Mouse (Mus musculus): ENCODE data around the gene Osbpl10.
"Not testable (repeated sequence)": the region's sequence is repeated elsewhere in the genome, so short reads cannot be mapped to it uniquely, and the experiment has no call there.

The Osbpl10 gene

DNA sequence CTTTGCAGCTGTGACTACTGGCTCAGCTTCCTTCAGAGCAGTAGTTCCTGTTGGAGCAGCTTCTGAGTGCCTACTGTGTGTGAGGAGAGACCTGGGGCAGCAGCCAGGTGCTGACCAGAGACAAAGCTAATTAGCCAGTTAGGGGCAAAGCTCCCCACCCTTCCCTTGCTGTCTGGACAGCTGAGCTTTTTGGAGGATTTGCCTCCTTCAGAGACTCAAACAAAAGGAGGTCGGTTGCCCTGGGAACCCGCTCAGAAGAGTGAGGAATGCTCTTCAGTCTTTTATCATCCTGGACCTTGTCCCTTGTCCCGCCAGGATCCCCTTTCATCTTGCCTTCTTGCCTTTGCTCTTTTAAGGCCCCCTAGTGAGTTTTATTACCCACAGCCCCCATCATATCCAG is 50.9 kb downstream of the Osbpl10 start:
- no peak for ATAC-seq (ENCODE audit: insufficient number of reproducible peaks, low FRiP score, low TSS enrichment)

DNA sequence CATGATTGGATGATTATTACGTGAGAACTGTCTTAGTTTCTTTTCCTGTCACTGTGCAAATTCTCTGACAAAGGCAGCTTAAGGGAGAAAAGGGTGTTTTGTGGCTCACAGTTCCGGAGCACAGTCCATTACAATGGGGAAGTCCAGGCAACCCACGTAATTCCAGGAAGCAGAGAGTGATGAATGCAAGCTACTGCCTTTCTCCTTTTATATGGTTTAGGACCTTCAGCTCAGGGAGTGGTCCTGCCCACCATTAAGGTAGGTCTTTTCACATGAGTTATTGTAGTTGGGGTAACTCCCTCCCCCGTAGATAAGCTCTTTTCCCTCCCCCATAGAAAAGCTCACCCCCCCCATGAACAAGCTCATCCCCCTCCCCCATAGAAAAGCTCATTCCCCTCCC is 52.2 kb downstream of the Osbpl10 start:
- no peak for ATAC-seq (ENCODE audit: insufficient number of reproducible peaks, low FRiP score, low TSS enrichment)

DNA sequence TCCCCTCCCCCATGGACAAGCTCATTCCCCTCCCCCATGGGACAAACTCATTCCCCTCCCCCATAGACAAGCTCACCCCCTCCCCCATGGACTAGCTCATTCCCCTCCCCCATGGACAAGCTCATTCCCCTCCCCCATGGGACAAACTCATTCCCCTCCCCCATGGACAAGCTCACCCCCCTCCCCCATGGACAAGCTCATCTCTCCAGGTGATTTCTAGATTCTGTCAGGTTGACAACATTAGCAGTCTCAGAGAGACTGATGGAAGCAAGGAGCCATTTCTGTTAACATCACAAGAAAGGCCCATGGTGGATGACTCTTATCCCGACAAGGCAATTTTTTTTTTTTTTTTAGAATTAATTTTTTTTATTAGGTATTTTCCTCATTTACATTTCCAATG is 52.7 kb downstream of the Osbpl10 start:
- ATAC-seq (ENCODE audit: insufficient number of reproducible peaks, low FRiP score, low TSS enrichment): not testable (repeated sequence)

DNA sequence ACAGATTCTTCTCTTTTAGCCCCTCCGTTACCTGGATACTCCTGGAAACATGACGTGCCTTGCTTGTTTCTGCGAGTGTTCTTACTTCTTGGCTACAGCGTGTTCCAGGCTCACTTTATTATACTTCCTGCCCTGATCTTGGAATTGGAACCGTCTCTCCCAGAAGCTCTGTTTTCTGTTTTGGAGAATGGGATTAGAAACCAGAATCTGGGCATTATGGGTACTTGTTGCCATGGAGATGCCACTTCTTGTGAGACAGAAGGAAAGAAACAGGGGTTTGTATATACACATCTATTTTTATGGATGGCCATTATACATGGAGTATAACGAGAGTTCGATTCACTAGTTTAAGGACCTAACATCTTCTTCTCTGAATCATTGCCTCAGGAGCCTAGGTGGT is 54.4 kb downstream of the Osbpl10 start:
- no peak for ATAC-seq (ENCODE audit: insufficient number of reproducible peaks, low FRiP score, low TSS enrichment)

DNA sequence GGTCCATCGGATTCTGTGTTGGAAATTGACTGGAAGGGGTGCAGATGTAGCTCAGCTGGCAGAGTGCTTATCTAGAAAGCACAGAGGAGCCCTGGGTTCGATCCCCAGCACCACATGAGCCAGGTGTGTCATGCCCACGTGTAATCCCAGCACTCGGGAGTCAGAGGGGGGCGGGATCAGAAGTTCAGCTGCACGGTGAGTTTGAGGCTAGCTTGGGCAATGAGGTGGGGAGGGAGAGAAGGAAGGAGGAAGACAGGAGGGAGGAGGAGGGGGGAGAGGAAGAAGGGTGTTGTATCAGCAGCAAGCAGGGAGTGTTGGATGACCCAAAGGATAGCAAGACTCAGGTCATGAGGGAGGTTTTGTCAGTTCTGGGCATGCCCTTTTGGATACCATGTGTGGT is 55.9 kb downstream of the Osbpl10 start:
- no peak for ATAC-seq (ENCODE audit: insufficient number of reproducible peaks, low FRiP score, low TSS enrichment)

DNA sequence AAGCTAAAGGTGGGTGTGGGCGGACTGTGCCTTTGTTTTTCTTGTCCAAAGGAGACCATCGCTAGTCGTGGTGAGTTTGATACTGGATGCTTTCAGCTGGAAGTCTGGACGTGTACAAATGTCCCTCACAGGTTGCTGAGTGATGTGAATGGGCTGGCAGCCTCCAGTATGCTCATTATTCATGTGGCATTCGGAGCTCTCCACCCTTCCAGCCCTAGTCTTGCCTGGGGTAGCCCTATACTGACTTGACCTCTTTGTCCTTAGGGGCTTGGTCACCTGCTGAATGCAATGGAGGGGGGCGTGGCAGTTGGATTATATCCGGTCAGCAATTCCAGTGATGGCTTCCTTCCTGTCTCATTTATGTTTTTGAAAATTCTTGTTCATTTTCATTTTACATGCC is 56.4 kb downstream of the Osbpl10 start:
- no peak for ATAC-seq (ENCODE audit: insufficient number of reproducible peaks, low FRiP score, low TSS enrichment)

DNA sequence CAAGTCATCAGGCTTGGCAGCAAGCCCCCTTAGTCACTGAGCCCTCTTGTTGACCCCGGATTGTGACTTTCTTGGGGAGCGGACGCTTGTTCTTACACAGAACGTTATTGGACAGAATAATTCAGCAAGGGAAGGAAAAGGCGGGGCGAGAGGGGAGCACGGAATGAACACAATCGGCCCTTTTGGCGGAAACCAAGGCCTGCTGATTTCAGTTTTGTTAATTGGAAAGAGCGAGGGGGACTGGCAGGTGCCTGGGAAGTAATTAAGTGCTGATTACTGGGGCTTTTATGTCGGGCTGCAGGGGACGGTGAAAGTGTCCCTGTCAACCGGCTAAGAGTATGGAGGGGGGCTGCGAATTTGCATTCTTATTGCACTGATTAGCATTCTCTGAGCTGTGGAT is 59.8 kb downstream of the Osbpl10 start:
- ATAC-seq (ENCODE audit: insufficient number of reproducible peaks, low FRiP score, low TSS enrichment): no peak

DNA sequence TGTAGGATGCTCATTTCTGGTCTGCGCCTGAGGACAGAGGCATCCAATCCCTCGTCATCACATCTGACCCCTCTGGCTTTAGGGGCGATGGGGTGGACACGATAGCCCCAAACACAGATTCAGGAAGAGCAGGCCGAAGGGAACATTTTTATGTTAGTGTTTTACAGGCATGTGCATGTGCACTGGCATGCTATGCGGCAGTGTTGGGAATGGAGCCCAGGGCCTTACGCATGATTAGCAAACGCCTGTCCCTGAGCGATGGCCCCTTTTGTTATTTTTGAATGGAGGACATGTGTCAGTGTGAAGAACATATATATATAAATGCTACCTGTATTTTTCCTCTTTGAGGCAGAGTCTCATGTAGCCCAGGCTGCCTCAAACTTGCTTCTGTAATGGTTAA is 60.3 kb downstream of the Osbpl10 start:
- no peak for ATAC-seq (ENCODE audit: insufficient number of reproducible peaks, low FRiP score, low TSS enrichment)

DNA sequence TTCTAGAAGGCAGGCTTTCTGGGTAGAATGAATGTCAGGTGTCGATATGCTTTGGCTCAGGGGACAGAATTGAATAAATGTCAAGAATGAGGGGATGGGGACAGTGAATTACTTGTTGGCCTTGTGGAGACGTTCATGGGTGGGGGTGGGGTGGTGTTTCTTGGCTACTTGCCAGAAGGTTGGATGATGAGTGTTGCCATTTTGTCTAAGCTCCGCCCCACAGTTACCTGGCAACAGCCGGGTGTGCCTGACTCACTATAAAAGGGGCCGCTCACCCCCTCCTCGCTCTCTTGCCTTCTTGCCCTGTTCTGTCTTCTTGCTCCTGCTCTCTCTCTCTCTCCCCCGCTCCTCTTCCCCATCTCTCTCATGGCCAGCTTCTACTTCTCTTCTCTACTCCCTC is 60.9 kb downstream of the Osbpl10 start:
- no peak for ATAC-seq (ENCODE audit: insufficient number of reproducible peaks, low FRiP score, low TSS enrichment)

DNA sequence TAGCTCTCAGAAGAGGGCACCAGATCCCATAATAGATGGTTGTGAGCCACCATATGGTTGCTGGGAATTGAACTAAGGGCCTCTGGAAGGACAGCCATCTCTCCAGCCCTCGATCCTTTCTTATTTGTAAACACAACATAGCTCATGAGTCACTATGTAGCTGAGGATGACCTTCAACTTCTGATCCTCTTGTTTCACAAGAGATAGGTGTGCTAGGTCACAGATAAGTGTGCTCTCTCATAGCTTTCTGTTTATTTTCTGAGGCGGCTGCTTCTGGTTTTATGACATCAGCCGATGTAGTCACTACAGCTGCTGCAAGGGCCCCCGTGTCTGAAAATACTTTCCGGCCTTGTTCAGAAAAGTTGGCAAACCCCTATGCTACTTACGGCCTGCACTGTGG is 64.2 kb downstream of the Osbpl10 start:
- ATAC-seq (ENCODE audit: insufficient number of reproducible peaks, low FRiP score, low TSS enrichment): no peak

DNA sequence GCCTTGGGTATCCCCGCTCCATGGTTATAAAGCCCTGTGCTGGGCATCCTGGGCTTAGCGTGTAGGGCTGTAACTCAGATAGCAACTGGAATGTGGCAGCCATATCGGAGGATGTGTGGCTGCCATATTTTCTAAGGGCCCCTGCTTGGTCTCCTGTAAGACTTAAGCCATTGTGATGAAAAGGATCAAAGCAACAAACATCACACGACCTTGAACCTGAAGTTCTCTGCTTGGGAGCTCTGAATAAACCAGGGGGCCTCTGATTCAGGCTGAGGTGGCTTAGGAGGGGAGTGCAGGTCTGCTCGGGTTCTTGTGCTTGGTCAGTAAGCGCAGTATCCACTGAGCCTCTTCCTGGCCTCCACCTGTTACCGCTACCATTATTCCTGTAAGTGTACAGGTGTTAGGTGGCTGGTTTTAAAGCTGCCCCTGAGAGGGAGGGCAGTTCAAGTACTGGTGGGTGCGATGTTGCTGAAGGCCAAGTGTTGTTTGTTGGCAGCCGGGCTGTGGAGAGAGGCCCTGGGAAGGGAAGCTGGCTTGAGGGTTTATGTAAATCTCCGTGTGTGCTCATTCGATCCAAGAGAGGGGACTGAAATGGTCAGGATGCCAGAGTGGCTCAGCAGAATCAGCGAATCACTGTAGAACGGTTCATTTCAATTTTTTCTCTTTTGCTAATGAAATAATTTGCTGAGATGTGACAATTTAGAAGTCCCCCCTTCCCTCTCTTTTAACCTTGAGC is 64.8 kb downstream of the Osbpl10 start:
- no peak for ATAC-seq (ENCODE audit: insufficient number of reproducible peaks, low FRiP score, low TSS enrichment)

DNA sequence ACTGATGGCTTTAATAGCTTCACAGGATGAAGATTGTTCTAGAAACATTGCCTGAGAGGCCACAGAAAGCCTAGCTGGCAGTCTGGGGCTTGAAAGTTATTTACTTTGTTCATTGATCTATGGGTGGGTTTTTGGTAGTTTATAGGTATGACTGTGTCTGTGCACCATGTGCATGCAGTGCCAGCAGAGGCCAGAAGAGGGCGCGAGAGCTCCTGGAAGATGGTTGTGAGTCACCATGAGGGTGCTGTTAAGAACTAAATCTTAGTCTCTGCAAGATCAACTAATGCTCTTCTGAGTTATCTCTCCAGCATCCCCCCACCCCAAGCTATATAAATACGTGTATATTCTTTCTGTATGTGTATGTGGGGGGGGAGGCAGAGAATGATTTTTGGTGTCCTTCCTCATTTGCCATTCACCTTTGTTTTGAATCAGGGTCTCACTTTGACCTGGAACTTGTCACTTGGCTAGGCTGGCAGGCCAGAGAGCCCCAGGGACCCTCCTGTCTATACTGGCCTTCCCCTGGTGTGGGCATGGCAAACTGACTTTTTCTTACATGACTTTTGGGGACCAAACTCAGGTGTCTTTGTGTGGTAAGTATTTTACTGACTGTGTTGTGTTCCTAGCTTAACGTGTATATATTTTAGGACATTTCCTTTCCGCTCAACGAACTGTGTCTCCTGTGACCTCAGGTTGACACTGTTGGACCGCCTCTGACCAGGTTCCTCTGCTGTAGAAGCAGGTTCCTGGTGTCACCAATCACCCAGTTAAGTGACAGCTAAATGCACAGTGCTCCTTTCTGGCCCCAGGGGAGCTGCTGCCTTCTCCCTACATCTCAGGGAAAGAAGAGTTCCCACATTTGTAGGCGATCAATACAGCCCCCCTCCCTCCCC is 65.8 kb downstream of the Osbpl10 start:
- ATAC-seq (ENCODE audit: insufficient number of reproducible peaks, low FRiP score, low TSS enrichment): no peak

DNA sequence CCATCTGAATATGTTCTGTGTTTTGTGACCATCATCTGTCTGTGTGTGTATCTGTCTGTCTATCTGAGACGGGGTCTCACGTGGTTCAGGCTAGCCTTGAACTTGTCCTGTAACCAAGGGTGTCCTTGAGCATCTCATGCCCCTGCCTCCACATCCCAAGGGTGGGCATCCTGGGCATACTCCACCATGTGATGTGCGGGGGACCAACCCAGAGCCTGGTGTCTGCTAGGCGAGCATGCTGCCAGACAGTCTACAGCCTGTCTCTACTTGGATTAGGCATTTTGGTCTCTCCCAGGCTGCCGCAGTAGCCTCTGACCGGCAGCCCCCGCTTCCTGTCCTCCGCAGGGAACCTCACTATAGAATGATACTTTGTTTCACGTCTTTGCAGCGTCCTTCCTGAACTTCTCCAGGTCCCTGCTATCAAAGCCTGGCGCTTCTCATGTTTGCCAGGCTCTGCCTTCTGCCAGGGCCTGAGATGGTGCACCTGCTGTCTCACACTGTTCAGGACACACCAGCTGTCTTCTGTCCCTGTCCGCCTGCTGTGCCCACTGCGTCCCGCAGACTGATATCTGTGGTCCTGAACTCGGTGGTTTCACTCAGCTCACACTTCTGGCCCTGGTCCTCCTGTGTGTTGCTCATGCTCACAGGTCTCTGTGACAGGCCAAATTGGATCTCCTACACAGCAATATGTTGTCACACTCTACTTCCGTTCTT is 66.9 kb downstream of the Osbpl10 start:
- 0 out of 2 replicates have a peak, but pooled peaks have one; percentile 27 for ATAC-seq (ENCODE audit: insufficient number of reproducible peaks, low FRiP score, low TSS enrichment)

DNA sequence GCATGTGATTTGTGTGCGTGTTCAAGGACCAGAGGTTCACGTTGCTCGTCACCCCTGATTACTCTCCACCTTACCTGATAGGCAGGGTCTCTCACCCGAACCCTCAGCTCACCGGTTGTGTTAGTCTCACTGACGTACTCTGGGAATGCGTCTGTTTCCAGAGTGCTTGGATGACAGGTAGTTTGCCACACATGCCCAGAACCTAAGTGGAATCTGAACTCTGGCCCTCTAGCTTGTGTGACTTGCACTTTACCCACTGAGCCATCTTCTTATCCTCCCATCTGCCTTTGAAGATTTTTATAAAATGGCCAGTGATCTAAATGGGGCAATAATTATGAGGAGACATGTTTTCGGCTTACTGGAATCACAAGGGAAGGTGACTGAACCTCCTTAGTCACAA is 68.3 kb downstream of the Osbpl10 start:
- no peak for ATAC-seq (ENCODE audit: insufficient number of reproducible peaks, low FRiP score, low TSS enrichment)

DNA sequence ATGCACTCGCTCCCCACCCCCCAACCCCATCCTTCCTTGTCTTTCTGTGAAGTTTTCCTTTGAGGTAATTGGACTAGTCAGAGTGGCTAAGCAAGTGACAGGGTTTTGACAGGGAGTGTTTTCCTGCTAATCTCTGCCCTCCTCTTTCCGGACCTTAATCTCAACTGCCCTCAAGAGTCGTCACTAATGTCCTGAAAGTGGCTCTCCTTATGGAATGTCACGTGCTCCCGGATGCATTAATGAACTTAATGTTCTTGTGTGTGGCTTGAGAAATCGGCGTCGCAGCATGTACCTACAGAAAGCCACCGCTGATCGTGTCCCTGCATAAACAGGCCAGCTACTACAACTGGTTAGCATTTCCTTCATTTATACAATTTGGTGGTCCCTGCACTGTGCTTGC is 70.0 kb downstream of the Osbpl10 start:
- ATAC-seq (ENCODE audit: insufficient number of reproducible peaks, low FRiP score, low TSS enrichment): no peak

DNA sequence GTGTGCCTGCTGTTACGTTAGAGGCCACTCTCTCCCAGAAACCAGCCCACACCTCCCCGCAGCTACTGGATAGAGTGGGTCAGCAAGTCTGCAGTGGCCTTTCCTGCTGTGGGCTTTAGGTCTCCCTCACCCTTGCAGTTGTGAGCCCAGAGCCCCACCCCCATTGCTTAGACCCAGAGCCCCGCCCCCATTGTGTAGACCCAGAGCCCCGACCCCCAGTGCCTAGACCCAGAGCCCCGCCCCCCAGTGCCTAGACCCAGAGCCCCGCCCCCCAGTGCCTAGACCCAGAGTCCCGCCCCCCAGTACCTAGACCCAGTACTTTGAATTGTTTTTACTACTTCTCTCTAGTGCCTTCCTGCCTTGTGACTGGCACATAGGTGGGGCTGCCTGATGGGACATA is 70.5 kb downstream of the Osbpl10 start:
- no peak for ATAC-seq (ENCODE audit: insufficient number of reproducible peaks, low FRiP score, low TSS enrichment)

DNA sequence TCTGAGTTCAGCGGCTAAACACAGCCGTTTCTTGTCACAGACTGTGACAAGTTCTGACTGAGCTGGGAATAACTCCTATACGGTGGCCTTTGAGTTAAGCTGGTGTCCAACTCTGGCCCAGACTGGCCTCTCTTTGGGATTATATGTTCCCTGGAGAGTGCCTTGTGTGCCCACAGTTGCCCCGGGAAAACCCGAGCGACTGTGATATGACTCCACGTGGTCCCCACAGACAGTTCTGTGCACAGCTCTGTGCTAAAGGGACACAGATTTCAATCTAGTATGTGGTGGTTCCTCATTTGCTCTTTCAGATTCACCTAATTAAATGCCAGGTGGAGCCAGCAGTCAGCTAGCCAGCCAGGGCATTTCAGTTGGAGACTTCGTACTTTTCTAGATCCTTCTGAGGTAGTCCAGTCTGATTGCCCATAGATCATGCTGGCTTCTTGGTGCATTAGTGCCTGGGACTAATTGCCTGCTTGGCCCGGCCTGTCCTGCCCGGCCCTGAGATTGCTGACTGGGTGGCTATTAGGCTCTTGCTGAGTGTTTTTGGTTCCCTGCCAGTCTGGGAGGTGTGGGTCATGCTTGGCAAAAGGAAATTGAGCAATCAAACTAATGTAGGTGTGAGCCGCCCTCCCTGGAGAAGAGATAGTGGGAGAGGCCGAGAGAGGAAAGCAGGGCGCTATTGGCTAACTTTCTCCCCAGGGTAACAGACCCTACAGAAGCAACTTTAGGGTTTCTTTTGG is 71.8 kb downstream of the Osbpl10 start:
- no peak for ATAC-seq (ENCODE audit: insufficient number of reproducible peaks, low FRiP score, low TSS enrichment)

DNA sequence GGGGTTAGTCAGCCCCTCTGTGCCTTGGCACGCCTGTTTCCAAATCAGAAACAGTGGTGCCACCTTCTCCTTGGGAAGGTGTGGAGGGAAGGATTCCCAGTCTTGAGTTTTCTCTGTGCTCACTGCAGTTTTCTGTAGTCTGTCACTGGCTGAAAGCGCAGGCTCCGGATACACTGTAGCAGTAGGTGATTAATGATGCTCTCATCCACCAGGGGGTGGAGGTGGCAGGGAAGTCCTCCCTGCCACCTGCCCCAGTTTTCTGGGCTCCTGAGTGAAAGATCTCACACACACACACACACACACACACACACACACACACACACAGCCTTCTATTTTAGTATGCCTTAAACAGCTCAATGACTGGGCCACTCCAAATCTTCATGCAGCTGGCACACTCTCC is 73.6 kb downstream of the Osbpl10 start:
- ATAC-seq (ENCODE audit: insufficient number of reproducible peaks, low FRiP score, low TSS enrichment): no peak

DNA sequence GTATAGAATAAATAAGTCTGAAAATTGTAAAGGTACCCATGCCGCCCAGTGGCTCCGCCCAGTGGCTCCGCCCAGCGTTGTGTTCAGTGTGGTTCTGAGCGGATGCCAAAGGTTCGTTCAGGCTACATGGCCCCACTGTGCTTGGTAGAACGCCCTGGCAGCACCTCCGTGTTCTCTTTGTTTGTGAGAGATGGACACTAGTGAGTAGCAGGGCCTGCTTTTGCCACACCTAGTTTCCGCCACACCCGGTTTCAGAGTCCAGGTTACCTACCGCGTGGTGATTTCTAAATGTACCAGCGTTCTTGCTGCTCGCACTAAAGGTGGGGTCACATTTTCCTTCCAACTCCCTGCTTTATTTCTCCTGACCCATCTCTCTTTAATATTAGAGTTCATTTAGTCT is 75.4 kb downstream of the Osbpl10 start:
- no peak for ATAC-seq (ENCODE audit: insufficient number of reproducible peaks, low FRiP score, low TSS enrichment)

DNA sequence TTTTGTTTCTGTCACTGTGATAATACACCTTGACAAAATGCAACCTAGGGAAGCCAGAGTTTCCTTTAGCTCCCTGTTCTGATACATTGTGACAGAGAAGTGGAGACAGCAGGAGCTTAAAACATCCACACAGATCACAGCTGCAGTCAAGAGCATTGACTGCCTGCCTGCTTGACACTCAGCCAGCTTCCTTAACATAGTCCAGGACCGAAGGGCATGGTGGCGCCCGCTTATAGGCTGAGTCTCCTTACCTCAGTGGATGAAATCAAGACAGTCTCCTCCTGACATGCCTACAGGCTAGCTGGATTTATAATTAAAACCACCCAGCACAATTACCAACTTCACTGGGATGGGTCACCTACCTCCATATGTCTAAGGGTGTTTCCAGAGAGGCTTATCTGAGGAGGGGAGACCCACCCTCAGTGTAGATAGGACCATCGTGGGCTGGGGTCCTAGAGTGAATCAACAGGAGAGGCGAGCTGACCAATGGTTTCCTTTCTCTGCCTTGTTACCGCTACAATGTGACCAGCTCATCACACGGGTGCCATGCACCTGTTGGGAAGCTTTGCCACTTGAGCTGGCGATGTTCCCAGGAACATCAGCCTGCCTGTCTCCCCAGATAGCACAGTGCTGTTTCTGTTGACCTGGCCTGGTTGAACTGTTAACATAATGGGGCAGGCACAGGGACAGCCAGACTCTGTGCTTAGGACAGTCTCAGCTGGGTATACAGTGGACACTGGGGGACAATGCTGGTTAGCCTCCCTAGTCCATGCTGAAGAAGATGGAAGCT is 76.9 kb downstream of the Osbpl10 start:
- ATAC-seq (ENCODE audit: insufficient number of reproducible peaks, low FRiP score, low TSS enrichment): no peak

Measured in cerebellum, adult (tissue).